Mouse (Mus musculus) forebrain, postnatal 0 days (tissue): Measurements from ENCODE around the gene Acad9. TPM values are rescaled to one million over a fixed set of nuclear protein-coding genes. Genes with fewer than 3 reads are reported as not detected.

Experiments
- ATAC-seq: fragments of 200-750 bp; cut with Nextera tagmentation; 2 replicates; pipeline ENCODE4 v1.8.0; 2017; ENCODE audit warnings: mild to moderate bottlenecking, moderate library complexity
- DNase-seq: peaks from one replicate; pipeline ENCODE4 v3.0.0-alpha.2; 2015
- H3K27ac ChIP-seq: fragments of 300-500 bp; sonication (generic); 2 replicates; pipeline ENCODE4 v1.5.1; 2014; ENCODE audit warnings: low read depth, mild to moderate bottlenecking, antibody characterized with exemption, low read length, moderate library complexity, mixed read lengths
- H3K27me3 ChIP-seq: fragments of 300-500 bp; sonication (generic); 2 replicates; pipeline ENCODE4 v1.6.1; 2014; ENCODE audit warnings: mild to moderate bottlenecking, low read length, mixed read lengths; ENCODE audit not compliant: insufficient read depth
- H3K36me3 ChIP-seq: fragments of 300-500 bp; sonication (generic); 2 replicates; pipeline ENCODE4 v1.6.1; 2014; ENCODE audit warnings: mild to moderate bottlenecking, moderate library complexity; ENCODE audit not compliant: insufficient read depth
- H3K4me1 ChIP-seq: fragments of 300-500 bp; sonication (generic); 2 replicates; pipeline ENCODE4 v1.6.1; 2014; ENCODE audit warnings: antibody characterized with exemption; ENCODE audit not compliant: insufficient read depth
- H3K4me2 ChIP-seq: fragments of 300-500 bp; sonication (generic); 2 replicates; pipeline ENCODE4 v1.6.1; 2014; ENCODE audit warnings: low read depth, mild to moderate bottlenecking, moderate library complexity
- H3K4me3 ChIP-seq: fragments of 300-500 bp; sonication (generic); 2 replicates; pipeline ENCODE4 v1.5.1; 2014; ENCODE audit warnings: low read depth, low read length, mixed read lengths
- H3K9ac ChIP-seq: fragments of 300-500 bp; sonication (generic); 2 replicates; pipeline ENCODE4 v1.6.1; 2014; ENCODE audit warnings: mild to moderate bottlenecking
- H3K9me3 ChIP-seq: fragments of 300-500 bp; sonication (generic); 2 replicates; pipeline ENCODE4 v1.6.1; 2016; ENCODE audit warnings: low read length
- CTCF ChIP-seq: sonication (generic); IDR thresholded peaks from 2 replicates; pipeline ENCODE4 v1.5.1; 2016; ENCODE audit warnings: antibody characterized with exemption, control low read depth, low read depth
- WGBS: fragments of 180-500 bp; shearing (Covaris S2); extraction: QIAGEN DNeasy Blood & Tissue Kit; methylation state at CpG from one replicate; pipeline ENCODE4 v1.1.7; 2014; 5-methylcytosine and 5-hydroxymethylcytosine counted together
- polyA plus RNA-seq: library from polyadenylated mRNA; unstranded; fragments of >200 nt; fragmentation: Nextera tagmentation; extraction: Ambion mirVana; gene quantifications from 2 replicates; pipeline ENCODE4 v1.2.1, GENCODE M21; 2015
- total RNA-seq: library from RNA; depleted of rRNA; stranded (reverse); fragments of >200 nt; gene quantifications from 2 replicates; pipeline ENCODE4 v1.2.3, GENCODE M21; 2014

The Acad9 gene
- total and polyA plus RNA-seq, 2 experiments from 2014 or later = 34.6 to 67.9 TPM

DNA sequence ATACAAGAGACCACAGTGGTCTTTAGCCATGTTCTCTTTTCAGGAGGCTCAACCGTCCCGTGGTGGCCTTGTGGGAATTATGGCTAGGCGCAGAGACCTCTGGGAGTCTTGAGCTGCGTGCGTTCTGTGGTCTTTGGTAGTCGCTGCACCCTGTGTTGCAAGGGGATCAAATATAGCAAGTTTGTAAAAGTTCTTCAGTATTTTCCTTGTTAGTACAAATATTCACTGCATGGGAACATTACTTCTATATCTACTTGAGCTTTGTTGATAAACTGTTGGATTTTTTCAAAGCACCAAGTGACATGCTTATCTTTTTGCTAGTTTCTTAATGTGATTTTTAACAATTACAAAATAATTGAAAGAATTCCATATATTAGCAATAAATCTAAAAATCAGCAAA, 12.3 kb upstream of the Acad9 start, which contains the start of gene Ccdc144b:
Gene Ccdc144b (minus strand): TSS at position 101 of the 400 bp plus-strand sequence.
- no peak for TF ChIP-seq CTCF
- Histone ChIP-seq H3K27ac (no peak within 1 kb of the TSS), H3K9ac (no peak within 1 kb of the TSS), H3K4me3 (no peak within 1 kb of the TSS), H3K27me3 (no peaks in the 10 kb centered on the region), H3K9me3 (no peaks in the 10 kb centered on the region), H3K4me2 (no peak within 1 kb of the TSS), H3K4me1 (no peaks in the 10 kb centered on the region), H3K36me3 (no peaks in the 10 kb centered on the region)
- ATAC-seq = no peak
- DNase-seq = no peak
- WGBS = 91% methylated on average over 6 of the region's 6 CpGs

DNA sequence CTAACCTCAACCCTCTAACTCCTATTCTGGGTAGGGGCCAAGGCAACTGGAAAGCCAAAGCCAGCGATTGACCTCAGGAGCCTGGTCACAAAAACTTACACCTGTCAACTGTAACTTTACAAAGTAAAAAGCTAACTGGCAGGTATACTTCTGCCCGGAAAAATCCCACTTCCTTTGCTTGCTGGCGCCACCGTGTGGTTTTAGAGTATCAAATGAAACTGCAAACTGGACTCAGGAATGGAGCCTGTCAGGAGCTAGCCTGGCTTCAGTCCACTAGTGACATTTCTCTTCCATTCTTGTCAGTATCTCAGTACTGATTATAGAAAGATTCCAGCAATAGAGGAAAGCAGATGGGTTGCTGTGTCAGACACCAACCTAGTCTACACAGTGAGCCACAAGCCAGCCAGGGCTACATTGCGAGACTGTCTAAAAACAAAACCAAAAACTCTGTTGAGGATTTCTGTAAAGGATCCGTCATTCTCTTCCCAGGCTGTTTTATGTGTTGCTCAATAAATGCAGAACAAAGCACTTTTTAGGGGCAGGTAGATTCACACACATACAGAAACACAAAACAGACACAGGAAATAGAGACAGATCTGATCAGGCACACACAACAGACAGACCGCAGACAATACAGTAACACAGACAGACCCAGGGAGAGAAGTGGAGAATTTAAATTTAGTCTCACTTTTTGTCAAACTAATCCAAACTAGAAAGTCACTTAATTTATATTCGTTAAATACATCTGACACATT, 5.5 kb upstream of the Acad9 start:
- WGBS = 35% methylated on average over 8 of the region's 8 CpGs
- no peaks in the 10 kb centered on the region for H3K36me3 ChIP-seq
- 0 out of 2 replicates have a peak, but pooled peaks cover 2% of the 10 kb centered on the region for H3K4me1 ChIP-seq
- H3K4me2 ChIP-seq = no peak overlapping the region
- no peak overlapping the region for H3K4me3 ChIP-seq
- no peaks in the 10 kb centered on the region for H3K9me3 ChIP-seq
- peak; percentile 53; the same call in 1 of the 2 replicates for ATAC-seq
- TF ChIP-seq CTCF = peak; percentile 79
- no peak overlapping the region for H3K9ac ChIP-seq
- no peaks in the 10 kb centered on the region; the same call in 1 of the 2 replicates for H3K27me3 ChIP-seq
- DNase-seq = peak; percentile 75
- H3K27ac ChIP-seq = no peak overlapping the region

DNA sequence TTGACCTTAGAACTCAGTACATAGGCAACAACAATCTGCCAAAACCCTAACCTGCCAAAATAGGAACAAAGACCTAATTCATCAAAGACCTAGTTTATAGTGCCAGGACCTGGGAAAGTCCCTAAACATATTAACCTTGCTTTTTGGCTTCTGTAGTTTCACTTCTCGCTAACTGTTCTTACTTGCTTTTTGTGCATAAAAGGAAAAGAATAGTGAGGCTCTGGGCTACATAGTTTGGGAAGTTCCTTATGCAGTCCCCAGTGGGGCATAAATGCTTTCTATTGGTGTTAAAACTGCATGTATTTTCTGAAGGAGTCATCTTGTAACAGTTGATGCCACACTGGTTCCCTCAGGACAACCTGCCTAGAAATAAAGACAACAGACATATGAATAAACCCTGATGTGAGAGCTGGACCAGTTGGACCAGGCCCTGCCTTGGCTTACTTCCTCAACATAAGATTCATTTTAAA, 1.2 kb upstream of the Acad9 start:
- DNase-seq = no peak
- no peak overlapping the region for H3K27ac ChIP-seq
- H3K4me3 ChIP-seq = no peak overlapping the region
- H3K4me2 ChIP-seq = no peak overlapping the region
- H3K9ac ChIP-seq = no peak overlapping the region
- ATAC-seq = no peak
- peaks cover 13% of the 10 kb centered on the region; the same call in 1 of the 2 replicates for H3K4me1 ChIP-seq
- no peaks in the 10 kb centered on the region; the same call in 1 of the 2 replicates for H3K27me3 ChIP-seq
- no peak for TF ChIP-seq CTCF
- H3K9me3 ChIP-seq = no peaks in the 10 kb centered on the region
- 94% methylated on average over 1 of the region's 1 CpGs for WGBS
- H3K36me3 ChIP-seq = no peaks in the 10 kb centered on the region

DNA sequence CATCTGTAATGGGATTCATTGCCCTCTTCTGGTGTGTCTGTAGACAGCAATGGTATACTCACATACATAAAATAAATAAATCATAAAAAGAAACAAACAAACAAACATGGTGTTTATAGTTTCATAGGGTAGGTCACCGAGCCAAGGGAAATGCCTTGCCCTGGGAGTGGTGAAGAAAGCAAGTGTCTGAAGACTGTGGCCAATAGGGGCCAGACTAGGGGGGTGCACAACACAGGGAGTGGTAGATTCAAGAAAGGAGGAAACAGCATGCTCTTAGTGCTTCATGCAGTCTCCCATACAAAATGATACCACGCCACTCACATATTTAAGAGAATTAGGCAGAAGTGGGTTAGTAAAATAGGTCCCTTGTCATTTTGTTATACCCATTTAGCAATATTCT, 613 bp upstream of the Acad9 start:
- H3K36me3 ChIP-seq = no peaks in the 10 kb centered on the region
- H3K27me3 ChIP-seq = no peaks in the 10 kb centered on the region; the same call in 1 of the 2 replicates
- ATAC-seq = no peak
- H3K4me2 ChIP-seq = peak overlapping the region; percentile 75
- DNase-seq = no peak
- no peaks in the 10 kb centered on the region for H3K9me3 ChIP-seq
- no peak for TF ChIP-seq CTCF
- H3K4me1 ChIP-seq = peaks cover 13% of the 10 kb centered on the region; the same call in 1 of the 2 replicates
- WGBS = 94% methylated on average over 2 of the region's 2 CpGs
- peak overlapping the region; percentile 93 for H3K4me3 ChIP-seq
- peak overlapping the region; percentile 68; the same call in 1 of the 2 replicates for H3K27ac ChIP-seq
- 0 out of 2 replicates have a peak overlapping the region, but pooled peaks have one; percentile 84 for H3K9ac ChIP-seq

DNA sequence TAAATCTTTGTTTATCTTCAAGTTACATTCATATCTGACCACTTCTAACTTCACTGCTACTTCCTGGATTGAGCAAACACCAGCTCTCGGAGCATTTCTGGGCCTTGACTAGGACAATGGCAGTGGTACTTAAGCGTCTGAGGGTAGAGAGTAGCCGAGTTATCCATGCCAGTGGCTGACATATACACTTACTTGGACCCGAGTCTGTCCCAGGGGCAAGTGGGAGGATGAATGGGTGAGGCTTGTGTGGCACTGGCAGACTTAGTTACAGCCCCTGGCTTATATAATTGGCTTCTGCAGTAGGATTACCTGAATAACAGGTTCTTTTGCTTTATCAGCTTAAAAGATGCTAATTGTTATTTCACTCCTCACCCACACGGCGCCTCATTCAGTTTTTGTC, 2.0 kb downstream of the Acad9 start:
- Histone ChIP-seq H3K36me3 (peaks cover 10% of the 10 kb centered on the region; the same call in 1 of the 2 replicates), H3K27ac (no peak overlapping the region), H3K27me3 (no peaks in the 10 kb centered on the region), H3K4me2 (no peak overlapping the region), H3K4me3 (no peak overlapping the region), H3K9ac (no peak overlapping the region), H3K9me3 (no peaks in the 10 kb centered on the region), H3K4me1 (peaks cover 13% of the 10 kb centered on the region; the same call in 1 of the 2 replicates)
- DNase-seq (no peak), ATAC-seq (no peak)
- no peak for TF ChIP-seq CTCF
- WGBS = 82% methylated on average over 6 of the region's 6 CpGs

DNA sequence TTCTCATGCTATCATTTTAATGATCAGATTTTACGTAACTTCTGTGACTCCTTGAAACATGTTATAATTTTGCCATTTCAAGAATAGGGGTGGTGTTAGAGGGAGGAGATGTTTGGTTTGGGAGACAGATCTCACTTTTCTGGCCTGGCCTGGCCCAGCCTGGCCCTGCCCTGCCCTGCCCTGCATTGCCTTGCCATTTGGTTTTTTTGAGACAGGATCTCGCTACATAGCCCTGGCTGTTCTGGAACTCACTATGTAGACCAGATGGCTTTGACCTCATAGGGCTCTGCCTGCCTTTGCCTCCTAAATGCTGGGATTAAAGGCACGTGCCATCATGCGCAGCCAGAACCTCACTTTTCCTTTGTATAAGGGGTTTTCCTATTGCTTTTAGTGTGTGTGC, 4.7 kb downstream of the Acad9 start:
- Histone ChIP-seq H3K36me3 (peaks cover 31% of the 10 kb centered on the region), H3K27me3 (no peaks in the 10 kb centered on the region), H3K4me1 (peaks cover 9% of the 10 kb centered on the region; the same call in 1 of the 2 replicates), H3K4me2 (no peak overlapping the region), H3K9me3 (no peaks in the 10 kb centered on the region), H3K27ac (no peak overlapping the region), H3K4me3 (no peak overlapping the region), H3K9ac (no peak overlapping the region)
- ATAC-seq (no peak), DNase-seq (no peak)
- WGBS = 95% methylated on average over 4 of the region's 4 CpGs
- no peak for TF ChIP-seq CTCF

DNA sequence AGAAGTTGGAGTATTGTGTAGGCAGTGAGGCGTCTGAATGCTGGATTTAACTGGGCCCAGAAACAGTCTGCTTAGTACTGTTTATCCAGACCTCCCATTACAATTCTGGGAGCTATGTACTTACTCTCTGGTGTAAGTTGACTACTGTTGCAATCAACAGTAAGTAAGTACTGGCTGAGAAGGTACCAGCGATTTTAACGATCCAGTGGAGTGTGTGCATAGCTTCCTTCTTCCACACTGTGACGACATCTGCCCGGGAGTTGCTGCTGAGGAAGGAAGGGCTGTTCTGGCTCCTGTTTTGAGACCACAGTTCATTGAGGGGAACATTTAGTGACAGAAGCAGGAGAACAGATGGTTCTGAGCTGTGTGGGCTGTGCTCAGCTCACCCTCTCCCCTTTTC, 5.3 kb downstream of the Acad9 start:
- Histone ChIP-seq H3K9ac (no peak overlapping the region), H3K27ac (no peak overlapping the region), H3K4me3 (no peak overlapping the region), H3K4me1 (peaks cover 9% of the 10 kb centered on the region; the same call in 1 of the 2 replicates), H3K27me3 (no peaks in the 10 kb centered on the region), H3K36me3 (peaks cover 37% of the 10 kb centered on the region), H3K9me3 (no peaks in the 10 kb centered on the region), H3K4me2 (no peak overlapping the region)
- ATAC-seq (no peak), DNase-seq (no peak)
- WGBS = 92% methylated on average over 5 of the region's 5 CpGs
- TF ChIP-seq CTCF = no peak
